Mouse (Mus musculus): Measurements from ENCODE around the gene Dus2.

GRCm38 (mm10) chr8:106052510-106053089, 61.5 kb downstream of the Dus2 start:
- no peak for TF ChIP-seq EP300 (IDR thresholded peaks at IDR 0.05; ENCODE audit: insufficient read depth, low read depth, low read length)
- no peak for TF ChIP-seq CTCF (IDR thresholded peaks at IDR 0.05)
